Mouse (Mus musculus) cerebellum, adult (tissue): ENCODE measurements around the gene Atp8b3.

ENCODE experiments used
- ATAC-seq: cut with Nextera tagmentation; 2 replicates; pipeline ENCODE4 v1.9.2; 2017; ENCODE audit warnings: mild to moderate bottlenecking, moderate library complexity, mixed read lengths; ENCODE audit not compliant: insufficient number of reproducible peaks, low FRiP score, low TSS enrichment

Atp8b3 gene

DNA sequence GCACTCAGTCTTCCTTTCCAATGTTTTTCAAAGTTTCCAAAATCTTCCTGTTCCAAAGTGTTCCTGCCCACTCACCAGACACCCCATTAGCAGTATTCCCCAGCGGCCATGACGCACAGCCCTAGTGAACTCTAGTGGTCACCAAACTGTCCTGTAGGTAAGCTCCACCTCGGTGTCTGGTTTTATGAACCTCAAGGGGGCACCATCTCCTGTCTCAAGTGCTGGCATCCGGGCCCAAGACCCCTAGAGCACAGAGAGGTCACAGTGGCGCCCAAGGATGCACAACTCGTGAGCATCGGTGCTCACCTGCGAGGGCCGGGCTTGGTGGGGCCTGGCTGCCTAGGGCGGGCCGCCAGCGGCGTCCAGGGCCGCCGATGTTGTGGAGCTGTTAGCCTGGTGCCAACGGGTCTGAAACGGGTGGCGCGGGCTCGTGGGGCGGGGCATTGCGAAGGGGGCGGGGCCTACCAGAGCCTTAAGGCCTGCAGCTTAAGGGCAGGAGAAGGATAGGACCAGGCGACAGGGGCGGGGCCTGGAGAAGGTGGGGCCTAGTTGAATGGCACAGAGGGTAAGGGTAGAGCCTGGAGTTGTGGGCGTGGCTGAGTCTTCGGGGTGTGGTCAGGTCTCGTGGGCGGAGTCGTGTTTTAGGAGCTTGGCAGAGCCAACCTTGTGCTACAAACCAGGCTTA, at the start of gene Atp8b3:
Gene Atp8b3 (minus strand): TSS at position 415 of the 685 bp plus-strand sequence.
- 0 out of 2 replicates have a peak, but pooled peaks have one; percentile 20 for ATAC-seq

DNA sequence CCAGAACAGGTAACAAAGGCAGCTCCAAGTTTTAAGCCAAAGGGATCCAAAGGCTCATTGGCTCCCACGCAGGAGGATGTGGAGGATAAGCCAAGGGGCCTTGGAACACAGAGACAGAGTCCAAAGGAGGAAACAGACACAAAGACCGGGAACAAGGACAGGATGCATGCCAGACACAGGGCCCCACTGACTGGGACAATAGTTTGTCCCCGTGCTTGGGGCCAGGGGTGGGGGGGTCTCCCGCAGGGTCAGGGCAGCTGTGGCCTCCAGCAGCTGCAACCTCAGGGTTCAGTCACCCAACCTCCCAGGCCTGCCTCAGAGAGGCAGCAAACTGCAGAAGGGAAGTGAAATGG, 48.4 kb upstream of the Atp8b3 start:
- ATAC-seq, result no peak

GRCm38 (mm10) chr10:80586407-80587304, 47.7 kb upstream of the Atp8b3 start:
- no peak for ATAC-seq

DNA sequence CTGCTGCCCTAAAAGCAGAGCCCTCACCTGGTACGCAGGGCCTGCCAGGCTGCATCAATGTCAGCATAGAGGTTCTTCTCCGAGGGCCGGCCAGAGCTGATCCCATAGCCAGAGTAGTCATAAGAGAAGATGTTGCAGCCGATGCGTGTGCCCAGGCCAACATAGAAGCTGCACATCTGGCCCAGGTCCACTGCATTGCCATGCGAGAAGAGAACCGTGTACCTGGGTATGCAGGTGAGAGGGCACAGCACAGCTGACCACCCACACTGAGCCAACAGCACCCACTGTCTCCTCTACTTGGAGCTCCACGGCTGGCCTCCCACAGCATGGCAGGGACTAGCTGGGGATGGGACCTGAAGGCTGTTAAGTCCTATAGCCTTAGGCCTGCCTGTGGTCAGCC, 46.7 kb upstream of the Atp8b3 start:
- no peak for ATAC-seq

DNA sequence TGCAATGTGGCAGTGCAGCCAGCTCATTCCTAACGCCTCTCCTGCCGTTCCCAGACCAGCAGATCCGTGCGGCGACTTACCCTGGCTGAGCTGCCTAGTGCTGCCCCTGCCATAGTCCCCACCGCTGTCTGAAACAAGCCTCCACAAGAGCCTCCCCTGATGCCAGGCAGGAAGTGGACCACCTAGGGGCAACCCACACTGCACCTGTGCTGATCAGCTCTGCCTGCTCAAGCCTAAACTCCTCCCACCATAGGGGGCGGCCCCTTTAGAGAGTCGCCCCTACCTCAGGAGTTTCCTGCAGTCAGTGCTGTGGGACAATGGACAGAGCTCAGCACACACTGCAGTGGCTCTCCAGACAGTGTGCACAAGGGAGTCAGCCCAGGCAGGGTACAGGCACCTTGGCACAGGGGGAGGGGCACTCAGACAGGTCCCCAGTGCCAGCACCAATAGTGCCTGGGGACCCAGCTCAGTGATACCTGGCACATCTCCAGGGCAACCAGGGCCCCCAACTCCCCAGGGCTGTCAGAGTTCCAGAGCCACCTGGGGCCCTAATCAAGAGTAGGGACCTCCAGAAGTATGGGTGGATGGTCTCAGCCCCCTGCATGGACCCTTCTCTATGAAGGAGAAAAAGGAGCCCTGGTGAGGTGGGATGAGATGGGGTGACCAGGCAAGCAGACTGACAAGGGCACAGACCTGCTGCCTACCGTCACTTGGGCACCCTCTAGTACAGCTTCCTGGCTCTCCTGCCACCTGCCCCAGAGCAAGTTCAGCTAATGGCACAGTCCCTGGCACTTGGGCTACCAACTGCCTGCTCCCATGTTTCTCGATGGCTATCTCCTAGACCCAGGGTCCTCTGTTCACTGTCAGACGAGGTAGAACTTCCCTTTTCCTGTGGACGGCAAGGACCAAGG, 46.0 kb upstream of the Atp8b3 start:
- no peak for ATAC-seq

DNA sequence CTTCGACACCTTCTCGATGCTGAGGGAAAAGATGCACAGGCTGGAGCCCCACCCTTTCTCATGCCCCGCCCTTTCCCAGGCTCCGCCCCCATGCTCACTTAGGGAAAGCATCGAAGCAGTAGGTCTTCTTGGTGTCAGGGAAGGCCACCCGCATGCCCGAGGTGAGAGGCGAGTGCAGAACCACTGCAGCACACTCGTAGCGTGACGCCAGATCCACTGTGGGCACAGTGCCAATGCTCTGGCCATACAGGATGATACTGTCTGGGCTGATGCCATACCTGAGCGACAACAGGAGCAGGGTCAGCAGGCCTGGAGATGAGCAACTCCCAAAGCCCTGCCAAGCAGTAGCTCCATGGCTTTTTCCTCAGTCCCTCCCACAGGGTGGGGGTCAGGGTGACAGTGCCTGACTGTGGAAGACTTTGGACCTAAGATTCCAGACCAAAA, 45.1 kb upstream of the Atp8b3 start:
- no peak for ATAC-seq

DNA sequence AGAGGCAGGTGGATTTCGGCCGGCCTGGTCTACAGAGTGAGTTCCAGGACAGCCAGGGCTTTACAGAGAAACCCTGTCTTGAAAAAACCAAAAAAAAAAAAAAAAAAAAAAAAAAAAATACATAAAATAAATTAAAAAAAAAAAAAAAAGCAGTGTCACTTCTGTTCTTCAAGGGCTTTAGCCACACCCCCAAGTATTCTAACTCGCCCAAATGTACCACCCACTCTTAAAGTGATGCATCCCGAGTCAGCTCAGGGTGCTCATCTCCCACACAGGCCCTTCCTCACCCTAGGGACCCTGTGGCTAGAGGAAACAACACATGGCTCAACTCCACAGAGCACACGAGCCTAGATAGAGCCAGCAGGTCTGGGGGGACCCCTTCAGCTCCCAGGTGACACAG, 44.1 kb upstream of the Atp8b3 start:
- no peak for ATAC-seq

DNA sequence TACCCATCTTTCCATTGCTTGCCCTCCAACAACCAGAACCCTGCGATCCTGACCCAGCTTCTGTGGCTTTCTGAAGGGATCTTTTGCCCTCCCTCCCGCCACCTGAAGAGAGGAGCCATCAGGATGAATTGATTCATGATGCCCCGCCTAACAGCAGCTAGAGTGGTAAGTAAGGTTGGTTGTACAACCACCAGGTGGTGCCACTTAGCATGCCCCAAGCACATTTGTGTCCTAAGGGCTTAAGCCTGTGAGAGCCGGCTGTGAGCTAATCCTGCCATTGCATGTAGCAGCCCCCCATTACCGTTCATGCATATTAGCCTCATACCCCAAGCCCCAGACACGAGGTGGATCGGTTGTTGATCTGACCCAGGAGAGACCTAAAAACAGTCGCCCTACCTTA, 40.0 kb upstream of the Atp8b3 start:
- no peak for ATAC-seq

GRCm38 (mm10) chr10:80578131-80578750, 39.3 kb upstream of the Atp8b3 start:
- 0 out of 2 replicates have a peak, but pooled peaks have one; percentile 24 for ATAC-seq

DNA sequence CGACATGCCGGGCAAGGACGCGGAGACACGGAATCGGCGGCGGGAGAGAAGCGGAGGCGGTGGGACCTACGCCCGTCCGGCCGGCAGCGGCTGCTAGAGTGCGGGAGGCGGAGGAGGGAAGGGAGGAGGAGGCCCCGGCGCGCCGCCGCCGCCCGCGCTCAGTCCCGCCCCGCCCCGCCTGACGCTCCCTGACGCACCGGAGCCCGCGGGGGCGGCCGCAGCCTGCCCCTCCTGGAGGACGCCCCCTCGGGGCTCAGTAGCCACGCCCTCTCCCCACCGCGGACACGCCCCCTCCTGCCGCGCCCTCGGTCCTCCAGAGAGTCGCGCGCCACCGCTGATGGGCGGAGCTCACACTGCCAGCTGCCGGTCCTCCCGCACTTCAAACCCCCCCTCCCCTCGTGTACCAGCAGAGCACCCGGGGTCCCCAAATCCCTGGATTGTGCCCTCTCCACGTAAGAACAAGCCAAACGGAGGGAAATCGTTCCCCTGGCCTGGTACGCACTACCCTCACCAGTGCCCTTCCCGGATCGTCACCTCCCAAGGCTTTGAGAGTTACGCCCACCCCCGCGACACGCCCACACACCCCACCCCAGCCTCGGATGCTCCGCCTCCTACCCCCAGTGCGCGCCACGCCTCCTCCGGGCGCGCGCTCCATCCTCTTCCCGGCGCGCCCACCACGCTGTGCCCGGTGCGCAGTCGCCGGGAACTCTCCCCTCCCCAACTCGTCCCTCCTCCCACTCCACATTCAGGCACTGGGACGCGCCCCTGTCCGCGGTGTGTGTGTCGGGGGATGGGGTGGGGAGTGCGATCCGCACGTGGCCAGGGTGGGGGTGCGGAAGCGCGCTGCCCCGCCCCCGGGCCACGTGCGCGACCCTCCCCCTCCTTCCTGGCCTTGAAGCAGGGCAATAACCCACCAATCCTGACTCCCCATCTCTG, 38.5 kb upstream of the Atp8b3 start, which contains the start of gene Klf16:
Gene Klf16 (minus strand): TSS at position 127 of the 936 bp plus-strand sequence.
- peak; percentile 38; the same call in 1 of the 2 replicates for ATAC-seq

DNA sequence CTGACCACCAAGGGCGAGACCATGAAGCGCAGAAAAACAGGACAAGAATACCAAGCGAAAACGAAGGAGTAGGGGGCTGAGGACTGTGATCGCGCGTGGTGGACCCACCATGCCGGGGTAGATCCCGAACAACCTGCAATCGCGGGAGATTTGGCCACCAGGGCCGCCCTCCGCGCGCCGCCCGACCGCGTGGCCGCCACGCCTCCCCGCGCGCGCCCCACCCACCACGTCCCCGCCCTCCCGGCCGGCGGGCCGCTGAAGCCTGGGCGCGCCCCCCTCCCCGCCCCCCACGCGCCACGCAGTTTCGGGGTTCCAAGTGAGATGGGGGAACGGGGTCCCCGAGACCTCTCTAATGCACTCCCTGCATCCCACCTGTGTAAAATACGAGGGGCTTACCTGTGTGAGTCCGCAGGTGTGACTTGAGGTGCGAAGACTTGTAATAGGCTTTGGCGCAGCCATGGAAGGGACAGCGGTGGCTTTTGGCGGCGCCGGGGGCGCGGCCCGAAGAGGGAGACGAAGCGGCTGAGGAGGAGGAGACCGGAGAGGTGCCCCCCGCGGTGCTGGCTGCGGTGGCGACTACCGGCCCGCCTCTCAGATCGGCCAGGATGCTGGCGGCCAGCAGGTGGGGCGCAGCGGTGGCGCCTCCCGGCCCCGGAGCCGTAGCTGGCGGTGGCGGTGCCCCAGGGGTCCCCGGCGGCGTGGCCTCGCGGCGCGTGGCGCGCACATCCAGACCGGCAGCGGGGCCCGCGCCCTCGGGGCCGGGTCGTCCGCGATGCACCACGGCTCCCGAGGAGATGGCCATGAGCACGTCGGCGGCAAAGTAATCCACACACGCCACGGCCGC, 37.6 kb upstream of the Atp8b3 start:
- no peak for ATAC-seq

DNA sequence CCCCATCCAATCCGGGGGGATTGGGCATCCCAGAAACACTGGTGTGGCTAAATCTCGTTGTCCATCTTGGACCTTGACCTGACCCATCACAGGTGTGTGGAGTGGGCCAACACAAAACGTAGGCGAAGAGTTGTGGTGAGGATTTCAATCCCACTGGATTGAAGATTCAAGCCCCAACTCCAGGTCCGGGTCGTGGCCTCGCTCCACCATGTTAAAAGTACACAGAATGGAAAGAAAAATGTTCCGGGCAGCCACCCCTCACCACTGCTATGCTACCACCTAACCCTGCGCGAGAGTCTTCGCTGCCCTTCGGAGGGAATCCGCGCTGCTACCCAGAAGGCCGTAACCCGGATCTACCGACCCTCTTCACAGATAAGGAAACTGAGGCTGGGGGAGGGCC, 37.0 kb upstream of the Atp8b3 start:
- no peak for ATAC-seq

- ATAC-seq, result no peak
These were observed 36.0 kb upstream of the Atp8b3 start for GRCm38 (mm10) chr10:80574896-80575295.

- ATAC-seq, result no peak
These were observed 35.0 kb upstream of the Atp8b3 start for GRCm38 (mm10) chr10:80573944-80574343.

DNA sequence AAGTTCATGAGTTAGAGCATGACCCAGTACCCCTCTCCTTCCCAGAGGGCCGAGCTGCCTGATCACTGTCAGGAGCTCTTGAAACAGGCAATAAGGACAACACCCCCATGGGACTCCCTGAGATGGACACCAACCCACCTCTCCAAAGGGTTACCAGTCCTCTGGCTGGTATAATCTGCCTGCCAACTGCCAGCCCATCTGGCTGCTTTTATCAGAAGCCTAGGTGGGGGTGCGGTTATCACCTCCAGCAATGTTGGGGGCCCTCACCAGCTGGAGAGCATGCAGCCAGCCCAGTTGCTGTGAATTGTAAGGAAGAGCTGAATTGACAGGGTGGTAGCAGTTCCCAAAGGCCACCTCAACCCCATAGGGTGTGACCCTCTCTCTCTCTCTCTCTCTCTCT, 33.6 kb upstream of the Atp8b3 start:
- no peak for ATAC-seq

GRCm38 (mm10) chr10:80570871-80571836, 32.2 kb upstream of the Atp8b3 start:
- no peak for ATAC-seq

- no peak for ATAC-seq
These were observed 31.5 kb upstream of the Atp8b3 start for GRCm38 (mm10) chr10:80570419-80570818.
